Mouse (Mus musculus) CH12.LX (cell line): ENCODE measurements around the gene 9930021J03Rik.

ENCODE experiments used
- CHD1 ChIP-seq: IDR thresholded peaks from 2 replicates; pipeline ENCODE4 v1.6.1; 2012; ENCODE audit warnings: low read depth, low read length, improper control_type of control experiment, inconsistent platforms
- CTCF ChIP-seq, 2 experiments: IDR thresholded peaks in 1 of 2; conservative IDR thresholded peaks in 1 of 2; 2 replicates each; pipeline ENCODE4 v1.5.1; 2011 to 2012; ENCODE audit warnings: low read depth in 2 of 2, low read length in 2 of 2, improper control_type of control experiment in 1 of 2, inconsistent platforms in 1 of 2, mild to moderate bottlenecking in 1 of 2, moderate library complexity in 1 of 2
- EP300 ChIP-seq: IDR thresholded peaks from 2 replicates; pipeline ENCODE4 v1.6.1; 2011; ENCODE audit warnings: low read length, improper control_type of control experiment
- ETS1 ChIP-seq: conservative IDR thresholded peaks from 2 replicates; pipeline ENCODE4 v1.6.1; 2012; ENCODE audit warnings: low read depth, mild to moderate bottlenecking, inconsistent platforms, low read length, improper control_type of control experiment, moderate library complexity
- MAFK ChIP-seq: IDR thresholded peaks from 2 replicates; pipeline ENCODE4 v1.6.1; 2011; ENCODE audit warnings: low read length, improper control_type of control experiment; ENCODE audit not compliant: insufficient replicate concordance
- MAX ChIP-seq: IDR thresholded peaks from 2 replicates; pipeline ENCODE4 v1.6.1; 2011; ENCODE audit warnings: low read length, improper control_type of control experiment
- MAZ ChIP-seq: IDR thresholded peaks from 2 replicates; pipeline ENCODE4 v1.6.1; 2012; ENCODE audit warnings: low read depth, mild to moderate bottlenecking, inconsistent platforms, low read length, improper control_type of control experiment, moderate library complexity
- MEF2A ChIP-seq: IDR thresholded peaks from 2 replicates; pipeline ENCODE4 v1.6.1; 2014; ENCODE audit warnings: low read depth, mild to moderate bottlenecking, inconsistent platforms, low read length, improper control_type of control experiment, borderline replicate concordance
- NRF1 ChIP-seq: IDR thresholded peaks from 2 replicates; pipeline ENCODE4 v1.6.1; 2014; ENCODE audit warnings: low read depth, mild to moderate bottlenecking, inconsistent platforms, low read length, improper control_type of control experiment, moderate library complexity
- POLR2A ChIP-seq: IDR thresholded peaks from 2 replicates; pipeline ENCODE4 v1.6.1; 2011; ENCODE audit warnings: low read depth, mild to moderate bottlenecking, improper control_type of control experiment, low read length
- TBP ChIP-seq: conservative IDR thresholded peaks from 2 replicates; pipeline ENCODE4 v1.6.1; 2011; ENCODE audit warnings: low read depth, low read length, improper control_type of control experiment
- UBTF ChIP-seq: IDR thresholded peaks from 2 replicates; pipeline ENCODE4 v1.6.1; 2012; ENCODE audit warnings: low read depth, mild to moderate bottlenecking, inconsistent platforms, low read length, improper control_type of control experiment, moderate library complexity
- ZNF384 ChIP-seq: IDR thresholded peaks from 2 replicates; pipeline ENCODE4 v1.6.1; 2012; ENCODE audit warnings: low read depth, low read length, improper control_type of control experiment, inconsistent platforms

DNA sequence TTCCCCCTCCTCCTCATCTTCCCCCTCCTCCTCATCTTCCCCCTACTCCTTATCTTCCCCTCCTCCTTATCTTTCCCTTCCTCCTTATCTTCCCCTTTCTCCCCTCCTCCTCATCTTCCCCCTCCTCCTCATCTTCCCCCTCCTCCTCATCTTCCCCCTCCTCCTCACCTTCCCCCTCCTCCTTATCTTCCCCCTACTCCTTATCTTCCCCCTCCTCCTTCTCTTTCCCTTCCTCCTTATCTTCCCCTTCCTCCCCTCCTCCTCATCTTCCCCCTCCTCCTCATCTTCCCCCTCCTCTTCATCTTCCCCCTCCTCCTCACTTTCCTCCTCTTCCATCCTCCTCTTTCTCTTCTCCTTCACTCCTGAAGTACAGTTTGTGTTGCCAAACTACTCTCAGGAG, 108.9 kb downstream of the 9930021J03Rik start:
- TF ChIP-seq CTCF (conservative IDR thresholded peaks at IDR 0.05 in 1 of 2, IDR thresholded peaks at IDR 0.05 in 1 of 2; ENCODE audit: low read depth in 2 of 2, low read length in 2 of 2), result no peak
- no peak for TF ChIP-seq ZNF384
- no peak for TF ChIP-seq MAX
- TF ChIP-seq ETS1, result no peak
- TF ChIP-seq MAFK, result no peak
- no peak for TF ChIP-seq EP300
- TF ChIP-seq MAZ, result no peak
- no peak for TF ChIP-seq NRF1
- TF ChIP-seq TBP, result no peak
- TF ChIP-seq CHD1, result no peak
- no peak for TF ChIP-seq MEF2A
- TF ChIP-seq POLR2A, result no peak
- TF ChIP-seq UBTF, result no peak
